Mouse (Mus musculus): ENCODE data around the gene Pstpip1. TPM values are rescaled to one million over a fixed set of nuclear protein-coding genes. Genes with fewer than 3 reads are reported as not detected.

The Pstpip1 gene
- polyA plus RNA-seq, 1 experiment from 2014 or later = 1.1 TPM

- peak overlapping the region; percentile 73 for H3K27ac ChIP-seq
- H3K4me1 ChIP-seq = peaks cover 19% of the 10 kb centered on the region
- no peaks in the 10 kb centered on the region for H3K9me3 ChIP-seq (replicated peaks)
- H3K4me2 ChIP-seq = no peak overlapping the region
- H3K27me3 ChIP-seq = no peaks in the 10 kb centered on the region
- H3K36me3 ChIP-seq = no peaks in the 10 kb centered on the region; the same call in 1 of the 2 replicates
- H3K4me3 ChIP-seq (replicated peaks) = no peak overlapping the region
- 7% methylated on average over 4 of the region's 4 CpGs for WGBS
- no peak overlapping the region for H3K9ac ChIP-seq
- peak; percentile 41; the same call in 1 of the 2 replicates for ATAC-seq (replicated peaks; ENCODE audit: low FRiP score)
Measured at GRCm38 (mm10) chr9:56075264-56075663, 14.5 kb upstream of the Pstpip1 start.

DNA sequence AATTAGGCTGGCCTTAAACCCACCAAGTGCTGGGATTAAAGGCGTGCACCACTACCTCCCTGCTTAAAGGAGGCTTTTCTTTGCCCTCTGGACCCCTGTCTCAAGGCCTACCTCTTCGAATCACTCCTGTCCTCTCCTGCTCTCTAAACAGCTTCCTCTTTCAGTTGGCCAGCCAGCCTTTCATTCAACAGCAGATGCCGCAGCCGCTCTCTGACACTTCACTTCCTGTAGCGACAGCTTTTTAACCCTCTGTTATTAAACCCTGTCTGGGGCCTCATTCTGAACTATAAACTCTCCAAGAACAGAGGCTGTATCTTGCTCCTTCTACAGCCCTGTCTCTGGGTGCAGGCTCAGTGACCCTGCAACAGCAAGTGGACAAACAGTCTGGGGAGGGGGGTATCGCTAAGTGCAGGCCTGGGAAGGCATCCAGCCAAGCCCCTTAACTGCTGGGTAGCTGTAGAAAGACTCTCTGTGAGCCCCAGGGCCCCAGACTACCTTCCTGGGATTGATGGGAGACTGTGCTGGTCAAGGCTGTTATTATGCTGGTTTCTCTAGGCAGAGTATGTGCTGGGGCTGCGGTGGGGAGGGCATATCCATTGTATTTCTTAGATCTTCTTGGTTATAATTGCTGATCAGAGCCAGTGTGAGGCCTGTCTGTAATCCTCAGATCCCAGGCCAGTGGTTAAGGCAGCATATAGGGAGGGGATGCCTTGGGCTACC lies 13.7 kb upstream of the Pstpip1 start:
- 23% methylated on average over 7 of the region's 7 CpGs for WGBS
- H3K4me2 ChIP-seq = no peak overlapping the region
- no peak overlapping the region for H3K4me3 ChIP-seq (replicated peaks)
- H3K9ac ChIP-seq = no peak overlapping the region
- peaks cover 19% of the 10 kb centered on the region for H3K4me1 ChIP-seq
- H3K36me3 ChIP-seq = no peaks in the 10 kb centered on the region; the same call in 1 of the 2 replicates
- H3K9me3 ChIP-seq (replicated peaks) = no peaks in the 10 kb centered on the region
- no peaks in the 10 kb centered on the region for H3K27me3 ChIP-seq
- peak overlapping the region; percentile 73 for H3K27ac ChIP-seq
- peak; percentile 38; the same call in 1 of the 2 replicates for ATAC-seq (replicated peaks; ENCODE audit: low FRiP score)

DNA sequence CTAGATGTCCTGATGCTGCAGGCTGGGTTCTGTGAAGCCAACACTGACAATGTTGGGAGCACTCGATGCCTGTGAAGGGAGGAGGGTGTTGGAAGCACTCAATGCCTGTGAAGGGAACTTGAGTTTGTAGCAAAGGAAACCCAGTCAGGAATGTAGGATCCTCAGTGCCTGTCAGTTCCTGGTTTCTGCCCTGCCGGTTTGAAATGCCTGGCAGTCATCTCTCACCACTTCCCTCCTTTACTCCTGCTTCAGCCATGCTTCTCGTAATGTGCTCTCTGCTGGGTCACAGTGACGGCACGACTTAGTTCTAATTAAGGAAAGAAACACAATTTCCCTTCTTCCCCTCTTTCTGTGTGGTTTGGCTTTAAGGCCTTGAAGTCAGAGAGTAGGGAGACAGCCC lies 10.2 kb upstream of the Pstpip1 start:
- WGBS = 83% methylated on average over 5 of the region's 5 CpGs
- no peaks in the 10 kb centered on the region for H3K9me3 ChIP-seq (replicated peaks)
- no peak for ATAC-seq (replicated peaks; ENCODE audit: low FRiP score)

DNA sequence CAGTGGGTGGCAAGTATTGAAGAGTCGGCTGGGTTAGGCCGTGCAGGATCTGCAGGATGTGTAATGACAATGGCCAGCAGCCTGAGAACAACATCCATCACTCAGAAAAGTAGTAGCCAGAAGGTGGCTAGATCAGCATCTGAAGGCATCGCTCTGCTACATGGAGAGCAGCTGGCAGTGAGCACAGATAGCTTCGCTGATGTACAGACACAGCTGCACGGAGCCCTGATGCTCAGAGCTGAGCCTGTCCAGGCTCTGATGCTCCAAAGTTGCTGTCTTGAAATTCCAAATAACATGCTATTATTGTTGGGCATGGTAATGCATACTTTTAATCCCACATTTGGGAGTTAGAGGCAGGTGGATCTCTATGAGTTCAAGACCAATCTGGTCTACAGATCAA lies 3.2 kb upstream of the Pstpip1 start:
- Histone ChIP-seq H3K36me3 (no peaks in the 10 kb centered on the region), H3K27ac (no peak overlapping the region), H3K4me1 (peaks cover 13% of the 10 kb centered on the region), H3K27me3 (no peaks in the 10 kb centered on the region), H3K4me2 (no peak overlapping the region), H3K4me3 (replicated peaks) (no peak overlapping the region), H3K9ac (no peak overlapping the region), H3K9me3 (replicated peaks) (no peaks in the 10 kb centered on the region)
- ATAC-seq (replicated peaks; ENCODE audit: low FRiP score) = no peak
- WGBS = 85% methylated on average over 5 of the region's 5 CpGs

More for the DNA sequence above, 10.2 kb upstream of the Pstpip1 start:
- no peaks in the 10 kb centered on the region; the same call in 1 of the 2 replicates for H3K36me3 ChIP-seq
- H3K9ac ChIP-seq = no peak overlapping the region
- no peak overlapping the region for H3K4me3 ChIP-seq (replicated peaks)
- peaks cover 17% of the 10 kb centered on the region for H3K4me1 ChIP-seq
- no peak overlapping the region for H3K27ac ChIP-seq
- H3K4me2 ChIP-seq = no peak overlapping the region
- H3K27me3 ChIP-seq = no peaks in the 10 kb centered on the region

GRCm38 (mm10) chr9:56090546-56091225 lies 924 bp downstream of the Pstpip1 start:
- Histone ChIP-seq H3K4me3 (replicated peaks) (no peak overlapping the region), H3K4me2 (peak overlapping the region; percentile 48), H3K4me1 (peaks cover 13% of the 10 kb centered on the region), H3K9me3 (replicated peaks) (no peaks in the 10 kb centered on the region), H3K27ac (0 out of 2 replicates have a peak overlapping the region, but pooled peaks have one; percentile 74), H3K27me3 (no peaks in the 10 kb centered on the region), H3K36me3 (no peaks in the 10 kb centered on the region), H3K9ac (no peak overlapping the region)
- 0 out of 2 replicates have a peak, but pooled peaks have one; percentile 25 for ATAC-seq (replicated peaks; ENCODE audit: low FRiP score)
- WGBS = 64% methylated on average over 5 of the region's 5 CpGs

GRCm38 (mm10) chr9:56092102-56092501 lies 2.3 kb downstream of the Pstpip1 start:
- H3K9me3 ChIP-seq (replicated peaks) = no peaks in the 10 kb centered on the region
- H3K4me1 ChIP-seq = peaks cover 13% of the 10 kb centered on the region
- no peak overlapping the region for H3K4me2 ChIP-seq
- no peak overlapping the region for H3K9ac ChIP-seq
- no peak overlapping the region for H3K4me3 ChIP-seq (replicated peaks)
- H3K36me3 ChIP-seq = no peaks in the 10 kb centered on the region
- H3K27ac ChIP-seq = no peak overlapping the region
- no peak for ATAC-seq (replicated peaks; ENCODE audit: low FRiP score)
- no peaks in the 10 kb centered on the region for H3K27me3 ChIP-seq
- WGBS = 55% methylated on average over 2 of the region's 2 CpGs

GRCm38 (mm10) chr9:56097584-56098298 lies 8.0 kb downstream of the Pstpip1 start:
- Histone ChIP-seq H3K4me2 (no peak overlapping the region), H3K27ac (no peak overlapping the region), H3K9ac (no peak overlapping the region), H3K9me3 (replicated peaks) (no peaks in the 10 kb centered on the region), H3K27me3 (no peaks in the 10 kb centered on the region), H3K36me3 (no peaks in the 10 kb centered on the region), H3K4me1 (no peaks in the 10 kb centered on the region), H3K4me3 (replicated peaks) (no peak overlapping the region)
- WGBS = 86% methylated on average over 4 of the region's 4 CpGs
- no peak for ATAC-seq (replicated peaks; ENCODE audit: low FRiP score)

DNA sequence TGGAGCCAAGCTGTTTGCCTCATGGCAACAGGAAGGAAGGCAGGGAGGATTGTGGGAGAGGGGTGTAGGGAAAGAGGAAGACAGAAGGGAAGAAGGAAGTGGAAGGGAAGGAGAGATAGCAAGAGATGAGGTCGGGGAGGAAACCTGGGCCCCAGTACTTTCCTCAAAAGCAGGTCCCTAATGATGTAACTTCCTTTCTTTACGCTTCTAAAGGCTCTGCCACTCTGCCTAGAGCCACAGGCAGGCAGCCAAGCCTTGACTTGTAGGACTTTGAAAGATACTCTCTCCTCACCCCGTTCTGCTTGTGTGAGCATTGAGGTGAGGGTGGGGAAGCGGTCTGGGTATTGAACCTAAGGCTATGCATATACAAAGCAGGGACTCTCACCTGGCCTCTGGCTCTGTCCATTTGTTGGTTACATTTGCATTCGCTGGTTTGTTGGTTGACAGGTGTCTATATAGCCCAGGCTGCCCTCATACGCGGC lies 10.3 kb downstream of the Pstpip1 start:
- H3K4me2 ChIP-seq = no peak overlapping the region
- no peak overlapping the region for H3K4me3 ChIP-seq (replicated peaks)
- no peaks in the 10 kb centered on the region for H3K27me3 ChIP-seq
- H3K9ac ChIP-seq = no peak overlapping the region
- H3K4me1 ChIP-seq = peaks cover 6% of the 10 kb centered on the region
- H3K27ac ChIP-seq = no peak overlapping the region
- WGBS = 84% methylated on average over 7 of the region's 7 CpGs
- no peaks in the 10 kb centered on the region for H3K9me3 ChIP-seq (replicated peaks)
- no peaks in the 10 kb centered on the region for H3K36me3 ChIP-seq
- ATAC-seq (replicated peaks; ENCODE audit: low FRiP score) = no peak

DNA sequence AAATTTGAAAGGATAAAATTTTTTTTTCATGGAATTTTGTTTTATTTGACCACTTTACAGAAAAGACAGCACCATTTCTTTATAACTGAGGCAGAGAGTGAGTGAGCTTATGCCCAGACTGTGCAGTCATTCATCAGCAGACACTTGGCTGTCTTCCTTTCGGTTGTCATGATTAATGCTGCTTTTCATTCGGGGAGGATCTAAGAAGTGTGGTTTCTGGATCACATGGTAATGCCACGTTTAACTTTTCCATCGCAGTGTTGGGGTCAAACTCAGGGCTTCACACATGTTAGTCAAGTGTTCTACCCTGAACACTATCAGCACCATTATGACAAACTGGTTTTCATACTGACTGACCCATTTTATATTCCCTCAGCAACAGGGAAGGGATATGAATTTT lies 11.3 kb downstream of the Pstpip1 start:
- Histone ChIP-seq H3K9me3 (replicated peaks) (no peaks in the 10 kb centered on the region), H3K27ac (no peak overlapping the region), H3K4me1 (peaks cover 13% of the 10 kb centered on the region), H3K9ac (no peak overlapping the region), H3K4me2 (no peak overlapping the region), H3K27me3 (no peaks in the 10 kb centered on the region), H3K4me3 (replicated peaks) (no peak overlapping the region), H3K36me3 (no peaks in the 10 kb centered on the region)
- ATAC-seq (replicated peaks; ENCODE audit: low FRiP score) = no peak
- 20% methylated on average over 4 of the region's 4 CpGs for WGBS

GRCm38 (mm10) chr9:56104921-56105320 lies 15.2 kb downstream of the Pstpip1 start:
- H3K4me1 ChIP-seq = peaks cover 17% of the 10 kb centered on the region
- peak; percentile 85 for ATAC-seq (replicated peaks; ENCODE audit: low FRiP score)
- H3K4me3 ChIP-seq (replicated peaks) = no peak overlapping the region
- no peaks in the 10 kb centered on the region for H3K36me3 ChIP-seq
- H3K27ac ChIP-seq = no peak overlapping the region
- no peaks in the 10 kb centered on the region for H3K9me3 ChIP-seq (replicated peaks)
- no peaks in the 10 kb centered on the region for H3K27me3 ChIP-seq
- no peak overlapping the region for H3K4me2 ChIP-seq
- 23% methylated on average over 7 of the region's 7 CpGs for WGBS
- H3K9ac ChIP-seq = no peak overlapping the region

- Histone ChIP-seq H3K27ac (no peak overlapping the region), H3K9me3 (replicated peaks) (no peaks in the 10 kb centered on the region), H3K4me1 (peaks cover 17% of the 10 kb centered on the region), H3K4me3 (replicated peaks) (no peak overlapping the region), H3K36me3 (no peaks in the 10 kb centered on the region), H3K4me2 (no peak overlapping the region), H3K9ac (no peak overlapping the region), H3K27me3 (no peaks in the 10 kb centered on the region)
- 69% methylated on average over 6 of the region's 6 CpGs for WGBS
- no peak for ATAC-seq (replicated peaks; ENCODE audit: low FRiP score)
Measured at GRCm38 (mm10) chr9:56106274-56107072, 16.7 kb downstream of the Pstpip1 start.
